Mouse (Mus musculus): ENCODE measurements around the gene Pp2d1. TPM values are rescaled to one million over a fixed set of nuclear protein-coding genes. Genes with fewer than 3 reads are reported as not detected.

The Pp2d1 gene
- polyA plus RNA-seq, 1 experiment from 2014 or later = 0.21 TPM

DNA sequence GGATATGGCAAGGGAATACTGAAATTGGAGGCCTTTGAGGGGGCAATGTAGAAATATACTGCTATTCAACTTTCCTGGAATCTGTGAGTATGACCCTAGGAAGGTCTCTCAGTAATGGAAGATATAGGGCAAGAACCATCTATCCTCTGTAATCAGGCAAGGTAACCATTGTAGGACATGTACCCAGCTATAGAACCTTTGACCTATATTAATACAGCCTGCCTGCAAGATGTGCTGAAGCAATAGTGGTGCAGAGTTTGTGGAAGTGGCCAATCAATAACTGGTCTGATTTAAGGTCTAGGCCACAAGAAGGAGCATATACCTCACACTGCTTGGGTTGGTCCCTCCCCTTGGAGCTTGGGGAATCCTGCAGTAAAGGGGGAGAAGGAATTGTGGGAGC is 18.7 kb downstream of the Pp2d1 start:
- Histone ChIP-seq H3K36me3 (no peaks in the 10 kb centered on the region), H3K9me3 (replicated peaks) (no peaks in the 10 kb centered on the region), H3K27ac (no peak overlapping the region), H3K4me2 (no peak overlapping the region), H3K4me3 (no peak overlapping the region), H3K27me3 (no peaks in the 10 kb centered on the region), H3K4me1 (replicated peaks) (no peaks in the 10 kb centered on the region), H3K9ac (no peak overlapping the region)
- ATAC-seq (replicated peaks; ENCODE audit: insufficient number of reproducible peaks, insufficient read depth, low FRiP score, low read depth) = no peak

DNA sequence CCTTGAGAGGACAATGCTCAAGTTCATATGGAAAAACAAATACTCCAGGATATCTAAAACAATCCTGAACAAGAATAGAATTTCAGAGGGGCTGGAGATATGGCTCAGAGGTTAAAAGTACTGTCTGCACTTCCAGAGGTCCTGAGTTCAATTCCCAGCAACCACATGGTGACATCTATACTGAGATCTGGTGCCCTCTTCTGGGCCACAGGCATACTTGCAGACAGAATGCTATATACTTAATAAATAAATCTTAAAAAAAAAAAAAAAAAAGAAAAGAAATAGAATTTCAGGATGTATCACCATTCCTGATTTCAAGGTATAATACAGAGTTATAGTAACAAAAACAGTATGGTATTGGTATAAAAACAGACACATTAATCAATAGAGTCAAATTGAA is 19.9 kb downstream of the Pp2d1 start:
- Histone ChIP-seq H3K27me3 (no peaks in the 10 kb centered on the region), H3K36me3 (no peaks in the 10 kb centered on the region), H3K9me3 (replicated peaks) (no peaks in the 10 kb centered on the region), H3K9ac (no peak overlapping the region), H3K4me3 (no peak overlapping the region), H3K27ac (no peak overlapping the region), H3K4me2 (no peak overlapping the region), H3K4me1 (replicated peaks) (no peaks in the 10 kb centered on the region)
- no peak for ATAC-seq (replicated peaks; ENCODE audit: insufficient number of reproducible peaks, insufficient read depth, low FRiP score, low read depth)

DNA sequence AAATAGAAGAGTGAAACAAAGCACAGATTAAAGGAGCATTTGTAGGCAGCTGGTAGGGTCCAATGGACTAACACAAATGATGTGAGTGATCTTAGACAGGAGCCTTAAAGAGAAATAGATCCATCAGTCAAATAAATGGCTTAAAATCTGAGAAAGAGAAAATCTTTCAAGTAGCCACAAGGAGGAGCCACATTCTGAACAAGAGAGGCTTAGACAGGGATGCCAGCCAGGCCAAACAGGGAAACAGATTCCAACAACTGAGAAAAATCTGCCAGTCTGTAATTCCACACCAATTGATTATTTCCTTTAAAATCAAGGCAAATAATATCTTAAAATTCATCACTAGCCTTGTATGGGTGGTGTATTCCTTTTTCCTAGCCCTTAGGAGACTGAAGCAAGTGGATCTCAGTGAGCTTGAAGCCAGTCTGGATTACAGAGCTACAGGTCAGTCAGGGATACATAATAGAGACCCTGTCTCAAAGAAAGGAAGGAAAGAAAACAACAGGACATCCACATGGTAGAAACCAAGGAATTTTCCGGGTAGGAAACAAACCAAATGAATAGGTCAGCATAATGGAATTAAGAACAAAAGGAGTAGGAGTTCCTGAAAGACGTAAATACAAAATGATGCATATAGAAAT is 26.8 kb downstream of the Pp2d1 start:
- Histone ChIP-seq H3K4me1 (replicated peaks) (peaks cover 3% of the 10 kb centered on the region; the same call in 1 of the 2 replicates), H3K9ac (no peak overlapping the region), H3K36me3 (no peaks in the 10 kb centered on the region), H3K9me3 (replicated peaks) (no peaks in the 10 kb centered on the region), H3K27ac (no peak overlapping the region), H3K4me2 (no peak overlapping the region), H3K27me3 (no peaks in the 10 kb centered on the region), H3K4me3 (no peak overlapping the region)
- WGBS = 77% methylated on average over 2 of the region's 2 CpGs
- ATAC-seq (replicated peaks; ENCODE audit: insufficient number of reproducible peaks, insufficient read depth, low FRiP score, low read depth) = no peak

DNA sequence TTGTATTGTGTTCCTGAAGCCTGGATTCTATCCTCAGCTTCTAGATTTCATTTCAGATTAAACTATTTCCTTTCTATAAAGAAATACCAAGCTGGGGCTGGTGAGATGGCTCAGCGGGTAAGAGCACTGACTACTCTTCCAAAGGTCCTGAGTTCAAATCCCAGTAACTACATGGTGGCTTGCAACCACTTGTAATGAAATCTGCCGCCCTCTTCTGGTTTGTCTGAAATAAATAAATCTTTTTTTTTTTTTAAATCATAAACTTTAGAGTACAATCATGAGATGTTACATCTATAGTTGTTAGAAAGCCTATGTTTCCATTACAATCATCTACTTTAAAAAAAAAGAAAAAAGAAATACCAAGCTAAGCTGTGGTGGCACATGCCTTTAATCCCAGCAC is 36.3 kb downstream of the Pp2d1 start:
- Histone ChIP-seq H3K4me1 (replicated peaks) (no peaks in the 10 kb centered on the region), H3K4me3 (no peak overlapping the region), H3K4me2 (no peak overlapping the region), H3K27ac (no peak overlapping the region), H3K9ac (no peak overlapping the region), H3K9me3 (replicated peaks) (no peaks in the 10 kb centered on the region), H3K27me3 (no peaks in the 10 kb centered on the region), H3K36me3 (peaks cover 53% of the 10 kb centered on the region)
- ATAC-seq (replicated peaks; ENCODE audit: insufficient number of reproducible peaks, insufficient read depth, low FRiP score, low read depth) = no peak
- 96% methylated on average over 2 of the region's 2 CpGs for WGBS

DNA sequence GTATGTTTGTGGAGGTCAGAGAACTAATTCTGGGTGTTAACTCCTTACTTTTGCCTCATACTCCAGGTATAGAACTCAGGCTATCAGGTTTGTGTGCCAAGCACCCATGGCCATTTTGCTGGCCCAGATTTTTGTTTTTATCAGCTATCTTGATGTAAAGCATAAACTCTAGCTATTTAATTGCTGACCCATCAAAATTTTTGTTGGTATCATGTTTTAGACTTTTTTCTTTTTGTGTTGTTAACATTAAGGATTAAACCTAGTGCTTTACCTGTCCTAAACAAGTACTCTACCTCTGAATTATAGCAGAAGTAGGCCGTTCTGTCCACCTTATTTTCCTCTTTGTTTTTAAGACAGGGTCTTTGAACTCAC is 50.3 kb downstream of the Pp2d1 start:
- H3K4me1 ChIP-seq (replicated peaks) = no peaks in the 10 kb centered on the region
- H3K27ac ChIP-seq = no peak overlapping the region
- peaks cover 28% of the 10 kb centered on the region for H3K36me3 ChIP-seq
- ATAC-seq (replicated peaks; ENCODE audit: insufficient number of reproducible peaks, insufficient read depth, low FRiP score, low read depth) = no peak
- no peaks in the 10 kb centered on the region for H3K9me3 ChIP-seq (replicated peaks)
- no peak overlapping the region for H3K4me2 ChIP-seq
- no peaks in the 10 kb centered on the region for H3K27me3 ChIP-seq
- WGBS = 86% methylated on average over 1 of the region's 1 CpGs
- no peak overlapping the region for H3K9ac ChIP-seq
- no peak overlapping the region for H3K4me3 ChIP-seq

DNA sequence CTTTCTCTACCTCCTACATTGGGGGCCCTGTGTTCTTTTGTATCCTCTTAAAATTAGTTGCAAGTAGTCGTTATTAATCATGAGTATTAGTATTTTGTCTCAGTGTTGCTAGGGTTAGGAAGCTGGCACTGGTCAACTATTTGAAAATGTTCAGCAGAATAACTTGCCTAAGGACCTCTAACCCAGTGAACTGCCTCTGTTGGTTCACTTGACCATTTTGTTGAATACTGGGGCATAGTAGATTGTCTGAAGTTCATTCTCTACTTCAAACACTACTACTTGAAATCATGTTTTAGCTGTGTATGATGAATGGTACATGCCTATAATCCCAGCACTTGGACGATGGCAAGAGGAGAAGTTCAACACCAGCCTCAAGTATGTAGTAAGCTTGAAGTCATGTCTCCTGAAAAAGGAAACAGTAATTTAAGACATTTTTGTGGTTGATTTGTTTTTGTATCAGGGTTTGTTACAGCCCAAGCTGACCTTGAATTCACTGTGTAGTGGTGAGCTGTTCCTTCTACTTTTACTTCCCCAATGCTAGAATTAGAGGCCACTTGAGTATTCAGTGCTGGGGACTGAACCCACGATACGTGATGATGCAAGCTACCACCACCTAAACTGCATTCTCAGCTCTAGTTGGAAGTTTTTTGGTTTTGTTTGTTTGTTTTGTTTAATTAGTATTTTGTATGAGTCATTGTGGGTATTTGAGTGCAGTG is 50.8 kb downstream of the Pp2d1 start:
- ATAC-seq (replicated peaks; ENCODE audit: insufficient number of reproducible peaks, insufficient read depth, low FRiP score, low read depth) = no peak
- H3K36me3 ChIP-seq = peaks cover 25% of the 10 kb centered on the region
- H3K27me3 ChIP-seq = no peaks in the 10 kb centered on the region
- H3K4me1 ChIP-seq (replicated peaks) = no peaks in the 10 kb centered on the region
- H3K4me3 ChIP-seq = no peak overlapping the region
- WGBS = 85% methylated on average over 4 of the region's 4 CpGs
- no peaks in the 10 kb centered on the region for H3K9me3 ChIP-seq (replicated peaks)
- H3K27ac ChIP-seq = no peak overlapping the region
- H3K9ac ChIP-seq = no peak overlapping the region
- no peak overlapping the region for H3K4me2 ChIP-seq

DNA sequence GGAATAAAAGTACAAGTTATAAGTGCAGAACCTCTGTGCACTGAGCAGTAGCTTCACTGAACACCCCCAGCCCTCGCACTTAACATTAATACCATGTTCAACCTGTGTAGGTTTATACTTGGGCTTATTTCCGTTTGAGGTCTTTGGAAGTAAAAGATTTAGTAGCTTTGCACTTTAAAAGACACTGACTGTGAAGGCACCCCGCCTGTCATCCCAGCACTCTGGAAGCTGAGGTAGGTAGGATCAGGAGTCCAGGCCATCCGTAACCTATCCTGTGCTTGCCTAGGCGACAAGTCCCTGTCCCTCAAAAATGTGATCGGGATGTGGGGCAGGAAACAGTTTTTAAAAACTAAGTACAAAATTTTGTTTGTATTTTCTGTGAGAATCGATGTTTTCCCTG is 58.8 kb downstream of the Pp2d1 start:
- H3K9me3 ChIP-seq (replicated peaks) = no peaks in the 10 kb centered on the region
- peak overlapping the region; percentile 86 for H3K4me3 ChIP-seq
- H3K27me3 ChIP-seq = no peaks in the 10 kb centered on the region
- H3K4me1 ChIP-seq (replicated peaks) = peaks cover 16% of the 10 kb centered on the region
- peak overlapping the region; percentile 83 for H3K9ac ChIP-seq
- peak overlapping the region; percentile 96; the same call in 1 of the 2 replicates for H3K27ac ChIP-seq
- 41% methylated on average over 7 of the region's 7 CpGs for WGBS
- peaks cover 10% of the 10 kb centered on the region; the same call in 1 of the 2 replicates for H3K36me3 ChIP-seq
- no peak for ATAC-seq (replicated peaks; ENCODE audit: insufficient number of reproducible peaks, insufficient read depth, low FRiP score, low read depth)
- H3K4me2 ChIP-seq = peak overlapping the region; percentile 76

DNA sequence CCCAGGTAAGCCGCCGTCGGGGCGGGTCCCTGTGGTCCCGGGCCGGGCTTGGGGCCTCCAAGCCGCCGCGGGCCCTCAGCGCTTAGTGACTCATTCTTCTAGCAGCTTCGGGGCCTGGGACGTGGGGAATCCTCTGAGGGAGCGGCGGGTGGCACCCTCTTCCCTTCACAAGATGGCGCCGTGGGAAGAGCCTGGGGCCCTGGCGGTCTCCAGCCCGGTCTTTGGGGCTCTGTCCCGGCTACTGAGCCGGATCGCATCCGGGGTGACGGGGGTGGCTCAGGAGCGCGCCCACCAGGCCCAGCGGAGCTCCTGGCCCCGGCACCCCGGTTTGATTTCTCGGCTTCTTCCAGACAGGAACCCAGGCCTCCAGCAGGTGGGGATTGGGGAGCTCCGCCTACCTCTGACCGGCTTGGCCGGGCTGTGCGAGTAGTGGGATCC is 59.6 kb downstream of the Pp2d1 start:
- Histone ChIP-seq H3K36me3 (peaks cover 6% of the 10 kb centered on the region; the same call in 1 of the 2 replicates), H3K4me2 (peak overlapping the region; percentile 76), H3K27me3 (no peaks in the 10 kb centered on the region), H3K4me1 (replicated peaks) (peaks cover 16% of the 10 kb centered on the region), H3K4me3 (peak overlapping the region; percentile 86), H3K9ac (peak overlapping the region; percentile 83), H3K9me3 (replicated peaks) (no peaks in the 10 kb centered on the region), H3K27ac (peak overlapping the region; percentile 96)
- peak; percentile 4; the same call in 1 of the 2 replicates for ATAC-seq (replicated peaks; ENCODE audit: insufficient number of reproducible peaks, insufficient read depth, low FRiP score, low read depth)
- under 1% methylated on average over 33 of the region's 33 CpGs for WGBS

DNA sequence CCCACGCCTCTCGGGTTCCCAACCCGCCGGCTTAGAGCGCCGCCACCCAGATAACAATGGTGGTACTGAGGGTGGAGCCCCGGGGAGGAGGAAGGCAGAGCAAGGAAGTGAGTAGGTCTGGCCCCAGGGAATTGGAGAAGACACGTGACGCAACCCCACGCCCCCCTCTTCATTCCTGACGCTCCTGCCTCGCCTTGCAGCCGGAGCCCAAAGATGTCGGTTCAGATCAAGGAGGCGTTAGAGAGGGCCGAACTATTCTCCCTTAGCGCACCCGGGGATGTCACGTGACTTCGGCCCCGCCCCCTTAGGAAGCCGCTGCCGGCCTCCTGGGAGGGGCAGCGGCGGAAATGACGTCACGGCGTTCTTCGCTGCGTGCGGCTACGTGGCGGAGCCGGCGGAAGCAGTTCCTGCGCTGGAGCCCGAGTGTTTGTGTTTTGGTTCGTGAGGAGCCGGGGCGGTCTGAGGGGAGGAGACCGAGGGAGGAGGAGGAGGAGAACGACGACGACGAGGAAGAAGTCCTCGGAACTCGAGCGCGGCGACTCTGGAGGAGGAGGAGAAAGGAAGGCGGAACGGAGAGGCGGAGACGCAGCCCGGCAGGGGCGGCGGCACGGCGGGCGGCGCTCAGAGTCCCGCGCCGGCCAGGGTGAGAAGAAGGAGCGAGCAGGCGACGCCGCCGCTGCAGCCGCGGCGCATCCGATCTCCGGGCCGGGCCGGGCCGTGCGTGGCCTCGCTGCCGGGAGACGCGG is 60.2 kb downstream of the Pp2d1 start, which contains the start of gene Rab5a:
Gene Rab5a, plus strand, starts transcription at position 377 of the 746 bp plus-strand sequence.
- Histone ChIP-seq H3K9me3 (replicated peaks) (no peaks in the 10 kb centered on the region), H3K27ac (peak within 1 kb of the TSS; percentile 96), H3K9ac (peak within 1 kb of the TSS; percentile 83), H3K4me1 (replicated peaks) (peaks cover 16% of the 10 kb centered on the region), H3K36me3 (peaks cover under 1% of the 10 kb centered on the region; the same call in 1 of the 2 replicates), H3K4me3 (peak within 1 kb of the TSS; percentile 86), H3K4me2 (peak within 1 kb of the TSS; percentile 76), H3K27me3 (no peaks in the 10 kb centered on the region)
- under 1% methylated on average over 60 of the region's 82 CpGs for WGBS
- ATAC-seq (replicated peaks; ENCODE audit: insufficient number of reproducible peaks, insufficient read depth, low FRiP score, low read depth) = peak; percentile 96

DNA sequence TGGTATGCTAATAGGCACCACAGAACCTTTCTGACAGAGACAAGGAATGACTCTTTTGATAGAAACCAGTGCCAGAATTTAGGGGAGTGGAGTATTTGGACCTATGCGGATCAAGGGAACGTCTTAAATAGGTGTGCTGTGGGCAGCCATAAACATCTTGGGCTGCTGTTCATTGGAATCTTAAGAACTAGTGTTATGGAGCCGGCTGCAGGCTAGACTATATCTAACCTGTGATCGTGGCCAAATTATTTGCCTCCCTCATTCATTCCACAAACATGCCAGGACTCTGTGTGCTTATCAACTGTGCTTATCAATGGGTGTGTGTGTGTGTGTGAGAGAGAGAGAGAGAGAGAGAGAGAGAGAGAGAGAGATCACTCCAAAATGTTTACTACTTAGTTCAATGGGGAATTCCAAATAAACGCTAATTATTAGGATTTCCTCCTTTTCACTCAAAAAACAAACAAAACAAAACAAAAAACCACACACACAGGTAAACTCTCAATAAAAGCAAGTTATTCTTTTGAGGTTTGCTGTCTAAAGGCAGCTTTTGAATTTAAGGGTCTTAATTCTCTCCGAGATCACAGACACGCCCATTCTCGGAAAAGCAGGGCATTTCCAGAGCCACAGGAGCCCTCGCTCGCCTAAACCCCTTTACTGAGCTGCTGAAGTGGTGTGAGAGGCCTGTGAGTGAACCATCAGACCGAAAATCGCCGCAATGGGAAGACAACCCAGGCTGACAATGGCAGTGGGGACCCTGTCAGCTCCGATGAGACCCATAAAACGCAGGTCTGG is 61.0 kb downstream of the Pp2d1 start:
- Histone ChIP-seq H3K27me3 (no peaks in the 10 kb centered on the region), H3K4me3 (peak overlapping the region; percentile 86), H3K36me3 (no peaks in the 10 kb centered on the region), H3K4me2 (peak overlapping the region; percentile 68), H3K9me3 (replicated peaks) (no peaks in the 10 kb centered on the region), H3K4me1 (replicated peaks) (peaks cover 16% of the 10 kb centered on the region), H3K27ac (peak overlapping the region; percentile 96), H3K9ac (peak overlapping the region; percentile 70)
- no peak for ATAC-seq (replicated peaks; ENCODE audit: insufficient number of reproducible peaks, insufficient read depth, low FRiP score, low read depth)
- WGBS = 5% methylated on average over 15 of the region's 15 CpGs

DNA sequence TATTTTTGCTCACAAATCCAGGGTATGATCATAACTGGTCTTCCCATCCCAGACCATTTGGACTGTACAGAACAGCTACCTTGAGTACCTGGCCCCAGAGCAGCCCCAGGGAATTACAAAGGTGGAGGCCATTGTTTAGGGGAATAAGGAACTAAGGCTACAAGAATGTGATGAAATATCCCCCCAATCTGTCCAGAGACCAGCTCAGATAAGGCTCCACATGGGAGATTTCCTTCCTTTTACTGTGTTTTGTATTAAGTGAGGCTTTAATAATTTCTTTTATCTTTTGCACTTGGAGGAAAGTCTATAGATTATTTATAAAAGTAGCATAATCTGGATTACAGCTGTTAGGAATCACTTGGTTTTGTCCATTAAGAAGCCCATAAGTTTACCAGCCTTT is 70.6 kb downstream of the Pp2d1 start:
- Histone ChIP-seq H3K27me3 (no peaks in the 10 kb centered on the region), H3K9ac (no peak overlapping the region), H3K36me3 (no peaks in the 10 kb centered on the region), H3K4me2 (no peak overlapping the region), H3K4me1 (replicated peaks) (no peaks in the 10 kb centered on the region), H3K4me3 (no peak overlapping the region), H3K27ac (no peak overlapping the region), H3K9me3 (replicated peaks) (no peaks in the 10 kb centered on the region)
- ATAC-seq (replicated peaks; ENCODE audit: insufficient number of reproducible peaks, insufficient read depth, low FRiP score, low read depth) = no peak

All from heart, embryonic 15.5 days (tissue).